Mouse (Mus musculus) cerebellum, postnatal 14 days (tissue): ENCODE results near the gene Dus3l.

Experiments used
- DNase-seq, 2 experiments: peaks; one replicate each; pipeline ENCODE4 v3.0.0; 2021; ENCODE audit warnings: mixed read lengths in 2 of 2

The Dus3l gene

DNA sequence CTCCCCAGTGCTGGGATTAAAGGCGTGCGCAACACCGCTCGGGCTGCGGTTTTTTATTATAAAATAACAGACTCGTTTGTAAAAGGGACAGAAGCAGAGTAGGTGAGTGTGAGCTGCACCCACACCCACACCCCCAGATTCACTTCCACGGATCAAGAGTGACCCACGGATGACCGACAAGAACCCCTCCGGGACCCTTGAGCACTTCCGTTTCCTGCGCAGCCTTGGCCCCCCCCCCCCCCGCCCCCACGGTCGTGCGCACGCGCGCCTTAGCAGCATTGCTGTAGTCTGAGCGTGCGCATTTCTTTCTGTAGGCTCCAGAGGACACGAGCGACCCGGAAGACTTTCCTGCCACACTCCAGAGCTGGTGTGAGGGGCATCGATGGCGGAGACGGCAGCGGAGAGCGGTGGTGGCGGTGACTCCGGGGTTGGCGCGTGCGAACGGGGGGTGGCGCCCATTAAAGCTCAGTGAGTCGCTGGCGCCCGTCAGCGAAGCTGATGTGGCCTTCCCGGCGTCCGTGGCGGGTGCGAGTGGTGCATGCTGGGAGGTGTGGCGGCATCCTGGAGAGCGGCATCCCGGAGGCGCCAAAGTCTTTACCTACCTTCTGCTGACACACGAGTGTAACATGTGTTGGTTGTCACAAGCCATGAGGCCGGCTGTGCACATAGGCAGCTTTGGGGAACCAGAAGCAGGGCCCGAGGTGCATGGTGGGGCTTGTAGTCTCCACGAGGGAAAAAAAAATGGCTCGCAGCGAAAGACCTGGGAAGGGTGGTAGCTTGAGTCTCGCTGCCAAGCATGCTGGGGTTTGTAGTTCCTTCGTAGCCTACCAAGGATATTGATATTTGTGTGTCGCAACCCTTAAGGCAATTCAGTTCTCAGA, at the start of gene Dus3l:
Gene Dus3l (plus strand): TSS at position 284 of the 881 bp plus-strand sequence.
- DNase-seq = peak; percentile 89 to 92

DNA sequence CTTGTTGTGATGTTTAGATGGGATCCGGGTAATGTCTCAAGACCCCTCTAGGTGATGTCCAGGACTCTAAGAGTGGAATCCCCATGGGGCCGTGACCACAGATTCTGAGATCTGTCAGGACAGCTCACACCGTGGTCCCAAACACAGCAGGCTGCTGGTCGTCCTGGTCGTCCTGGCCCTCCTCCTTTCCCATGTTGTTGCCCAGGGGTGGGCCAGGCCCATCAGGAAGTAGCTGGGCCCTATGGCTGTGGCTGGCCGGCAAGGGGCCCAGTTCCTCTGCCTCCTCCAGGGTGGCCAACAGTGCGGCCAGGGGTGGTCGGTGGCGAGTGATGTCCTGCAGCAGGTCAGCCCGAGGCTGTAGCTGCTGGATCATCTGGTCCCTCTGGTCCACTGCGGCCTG, 49.2 kb upstream of the Dus3l start:
- no peak for DNase-seq

DNA sequence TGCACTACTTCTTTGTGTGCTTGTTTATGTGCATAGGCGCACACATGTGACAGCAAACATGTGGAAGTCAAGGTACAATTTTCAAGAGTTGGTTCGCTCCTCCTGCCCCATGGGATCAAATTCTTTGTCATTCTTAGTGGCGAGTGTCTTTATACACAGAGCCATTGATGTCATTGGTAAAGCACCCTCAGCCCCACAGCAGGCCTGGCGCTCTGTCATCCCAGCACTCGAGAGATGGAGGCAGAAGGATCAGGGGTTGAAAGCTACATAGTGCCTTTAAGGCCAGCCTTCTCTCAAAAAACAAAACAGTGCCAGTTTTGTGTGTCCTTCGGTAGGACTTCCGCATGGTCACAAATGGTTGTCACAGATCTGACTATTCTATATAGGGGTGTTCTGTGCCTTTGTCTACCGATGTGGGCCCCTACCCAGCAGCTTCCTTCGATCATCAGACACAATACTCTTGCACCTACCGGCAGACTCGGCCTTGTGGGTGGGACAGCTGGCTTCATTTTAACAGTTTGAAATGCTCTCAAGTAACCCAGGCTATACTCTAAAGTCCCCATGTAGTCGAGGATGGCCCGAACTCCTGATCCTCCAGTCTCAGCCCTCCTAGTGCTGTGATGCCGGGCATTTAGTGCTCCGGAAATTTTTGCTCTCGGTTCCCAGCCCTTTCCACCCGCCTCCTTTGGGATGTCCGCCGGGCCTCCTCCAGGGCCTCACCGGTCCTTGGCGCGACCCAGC, 48.5 kb upstream of the Dus3l start:
- peak in 1 of 2 experiments; percentile 35 for DNase-seq

DNA sequence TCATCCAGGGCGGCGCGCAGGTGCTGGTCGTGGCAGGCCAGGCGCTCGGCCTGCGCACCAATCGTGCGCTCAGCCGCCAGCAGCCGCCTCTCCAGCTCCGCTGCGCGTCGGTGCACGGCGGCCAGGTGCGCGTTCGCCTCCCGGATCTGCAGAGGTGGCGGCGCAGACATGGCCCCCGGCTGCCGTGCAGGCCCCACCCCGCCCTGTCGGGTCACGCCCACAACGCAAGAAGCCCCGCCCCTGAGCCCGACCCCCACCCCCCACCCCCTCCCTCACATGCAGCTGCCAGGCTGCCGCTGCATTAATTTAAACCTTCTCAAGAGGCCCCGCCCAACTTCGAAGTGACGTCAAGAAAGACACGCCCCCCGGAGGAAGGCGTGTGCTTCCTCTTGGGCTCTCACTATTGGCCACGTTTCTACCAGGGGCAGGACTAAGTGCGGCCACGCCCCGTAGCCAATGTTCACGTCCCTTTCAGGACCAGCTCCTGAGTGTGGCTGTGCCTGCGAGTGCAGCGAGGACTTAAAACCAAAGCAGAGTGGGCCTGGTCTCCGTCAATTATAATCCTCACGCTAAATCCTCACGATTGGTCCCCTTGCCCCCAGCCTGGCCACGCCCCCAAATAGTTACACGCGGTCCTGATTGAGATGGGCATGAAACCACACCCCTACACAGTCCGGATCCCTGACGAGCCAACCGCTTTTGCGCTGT, 47.7 kb upstream of the Dus3l start:
- DNase-seq = peak; percentile 95 to 97

DNA sequence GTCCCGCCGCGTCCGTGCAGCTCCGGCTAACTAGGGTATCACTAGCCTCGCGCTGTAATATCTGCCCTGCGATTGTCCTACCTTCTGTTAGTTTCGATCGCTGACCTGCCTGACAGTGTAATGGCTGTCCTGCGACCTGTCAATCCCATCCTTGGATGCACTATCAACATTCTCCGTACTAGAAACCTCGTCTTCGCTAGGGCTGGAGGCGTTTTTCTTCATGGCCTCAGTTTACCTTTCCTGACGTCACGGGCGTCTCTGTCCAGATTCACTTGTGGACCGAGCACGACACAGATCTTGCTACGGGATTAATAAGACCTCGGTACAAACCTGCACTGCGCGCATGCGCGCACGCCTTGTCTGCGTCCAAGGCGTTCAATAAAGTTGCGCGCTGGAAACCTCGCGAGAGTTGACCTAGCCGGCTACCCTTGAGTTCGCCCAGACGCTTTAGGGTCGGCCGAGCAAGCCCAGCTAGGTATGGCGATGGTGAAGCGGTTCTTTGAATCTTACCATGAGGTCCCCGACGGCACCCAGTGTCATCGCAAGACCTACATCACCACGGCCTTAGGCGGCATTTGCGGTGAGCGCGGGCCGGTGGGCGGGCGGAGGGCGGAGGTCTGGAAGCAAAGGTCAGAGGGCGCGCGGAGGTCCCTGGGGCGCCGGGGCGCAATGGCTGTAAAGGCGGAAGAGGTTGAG, 47.0 kb upstream of the Dus3l start, which contains the start of the genes Ndufa11 and Vmac:
Gene Ndufa11 (plus strand): TSS at position 405 of the 696 bp plus-strand sequence.
Gene Vmac (minus strand): TSS at position 660 of the 696 bp plus-strand sequence.
- DNase-seq = peak; percentile 98

DNA sequence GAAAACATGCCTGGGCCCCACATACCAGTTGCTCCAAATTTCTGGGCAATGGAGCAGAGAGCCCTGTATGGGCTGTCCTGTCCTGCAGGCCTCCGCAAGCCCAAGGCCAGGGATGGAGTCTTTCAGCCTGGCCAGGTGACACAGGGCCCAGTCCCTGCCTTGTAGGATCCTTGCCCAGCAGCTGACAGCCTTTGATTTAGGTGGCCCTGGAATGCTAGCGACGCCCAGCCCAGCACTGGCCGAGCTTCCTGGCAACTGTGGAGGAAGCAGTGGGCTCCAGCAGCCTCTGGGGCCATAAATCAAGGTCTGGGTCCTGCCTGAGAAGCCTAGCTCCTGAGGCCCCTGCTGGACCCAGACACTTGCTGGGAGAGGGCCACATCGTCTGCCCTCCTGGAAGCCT, 42.1 kb upstream of the Dus3l start:
- DNase-seq = no peak

DNA sequence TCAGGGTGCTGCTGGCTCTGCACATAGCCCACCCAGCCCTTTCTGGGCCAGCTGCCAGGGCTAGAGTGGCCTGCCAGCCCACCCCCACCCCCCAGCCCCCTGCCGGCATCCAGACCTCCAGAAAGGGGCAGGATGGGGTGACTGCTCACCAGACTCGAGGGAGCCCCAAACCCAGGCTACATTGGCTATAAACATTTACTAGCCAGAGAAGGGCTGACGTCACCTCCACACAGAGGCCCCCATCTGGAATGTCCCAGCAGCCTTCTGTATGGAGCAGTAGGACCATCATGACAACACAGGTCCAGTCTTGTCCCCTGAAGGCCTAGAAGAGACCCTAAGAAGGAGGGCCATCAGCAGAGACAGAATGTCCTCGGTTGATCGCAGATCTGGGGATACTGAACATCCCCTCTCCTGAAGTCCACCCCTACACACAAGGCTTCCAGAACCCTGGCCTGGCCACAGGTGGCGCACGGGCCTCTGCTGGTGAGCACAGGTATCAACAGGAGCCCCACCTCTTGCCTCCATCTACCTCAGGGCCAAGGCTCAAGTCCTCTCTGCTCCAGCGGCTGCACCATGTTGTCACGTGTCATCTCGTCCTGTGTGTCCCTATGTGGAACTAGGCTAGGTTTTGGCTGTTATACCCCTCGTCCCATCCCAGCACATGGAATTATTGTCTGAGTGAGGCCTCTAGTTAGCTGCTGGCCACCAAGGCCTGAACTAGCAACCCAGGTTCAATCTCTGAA, 41.0 kb upstream of the Dus3l start:
- DNase-seq = no peak

DNA sequence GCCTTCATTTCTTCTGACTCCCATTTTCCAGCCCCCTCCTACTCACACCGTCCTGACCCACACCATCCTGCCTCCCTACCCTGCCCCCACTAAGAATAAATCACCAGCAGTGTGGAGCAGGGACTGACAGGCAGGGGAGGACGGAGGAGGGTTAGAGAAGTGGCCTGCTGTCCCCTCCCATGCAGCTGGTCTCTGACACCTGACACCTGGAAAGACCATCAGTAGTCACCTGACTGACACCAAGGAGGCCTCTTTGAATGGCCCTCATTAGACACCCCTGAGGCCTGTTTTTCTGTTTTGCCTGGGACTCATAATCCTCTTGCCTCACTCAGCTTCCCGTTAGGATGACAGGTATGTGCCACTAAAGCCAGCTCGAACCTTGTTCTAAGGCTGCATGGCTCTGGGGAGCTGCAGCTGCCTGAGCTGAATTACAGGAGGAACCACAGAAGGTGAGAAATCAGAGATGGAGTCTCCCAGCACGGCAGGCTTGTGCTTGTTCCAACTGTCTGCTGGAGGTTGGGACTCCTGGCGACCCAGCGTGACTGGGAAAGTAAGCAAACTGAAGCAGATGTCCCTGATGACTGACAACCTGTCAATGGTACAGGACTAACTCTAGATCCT, 37.4 kb upstream of the Dus3l start:
- peak in 1 of 2 experiments; percentile 8 for DNase-seq

DNA sequence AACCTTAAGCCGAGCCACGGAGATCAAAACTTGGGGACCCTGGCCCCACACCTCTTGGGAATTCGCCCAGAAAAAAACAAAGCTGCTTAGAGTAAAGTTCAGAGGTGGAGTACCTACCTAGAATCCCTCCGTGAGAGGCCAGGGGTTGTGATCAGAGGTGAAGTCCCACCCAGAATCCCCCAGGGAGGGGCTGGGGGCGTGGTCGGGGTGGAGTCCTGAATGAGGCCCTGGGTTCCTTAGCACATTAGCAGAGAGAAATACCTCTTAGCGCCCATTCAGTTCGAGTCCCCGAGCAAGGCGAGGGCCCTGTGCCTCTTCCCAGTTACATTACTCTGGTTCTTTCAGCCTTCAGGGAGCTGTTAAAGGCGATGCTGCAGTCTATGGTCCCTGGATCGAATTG, 36.9 kb upstream of the Dus3l start:
- DNase-seq = peak; percentile 15 to 30

DNA sequence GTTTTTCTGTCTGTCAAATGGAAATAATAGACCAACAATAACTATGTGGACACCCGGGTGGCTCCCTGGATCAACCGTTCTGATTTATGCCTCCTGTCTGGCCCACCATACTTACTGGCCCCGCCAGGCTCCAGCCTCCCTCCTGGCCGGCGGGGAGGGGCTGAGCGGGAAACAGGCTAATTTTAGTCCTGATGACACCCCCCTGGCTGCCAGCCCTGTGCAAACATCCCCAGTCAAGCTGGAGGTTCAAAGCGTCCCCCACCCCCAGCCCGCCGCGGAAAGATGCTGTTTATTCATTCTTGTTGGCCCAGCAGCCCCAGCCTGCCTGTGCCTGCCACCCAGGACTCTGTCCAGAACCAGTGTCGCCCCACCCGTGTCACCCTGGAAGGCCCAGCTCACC, 36.4 kb upstream of the Dus3l start:
- DNase-seq = peak in 1 of 2 experiments; percentile 23

DNA sequence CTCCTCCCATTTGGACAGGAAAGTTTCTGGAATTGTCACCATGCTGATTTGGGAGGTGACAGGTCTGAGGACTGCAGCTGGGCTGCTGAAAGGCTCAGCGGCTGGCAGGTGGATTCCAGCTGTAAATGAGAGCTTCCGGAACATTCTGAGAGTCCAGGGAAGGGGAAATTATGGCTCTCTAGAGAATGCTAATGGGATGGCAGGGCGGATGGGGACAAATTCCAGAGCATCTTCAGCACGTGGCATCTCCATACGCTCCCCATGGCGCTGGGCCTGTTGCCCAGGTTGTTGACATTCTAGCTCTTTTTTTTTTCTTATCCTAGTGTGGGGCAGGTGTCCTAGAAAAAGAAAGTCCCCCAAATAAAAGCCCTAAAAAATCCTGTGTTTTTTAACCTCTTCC, 35.4 kb upstream of the Dus3l start:
- peak; percentile 76 to 80 for DNase-seq

DNA sequence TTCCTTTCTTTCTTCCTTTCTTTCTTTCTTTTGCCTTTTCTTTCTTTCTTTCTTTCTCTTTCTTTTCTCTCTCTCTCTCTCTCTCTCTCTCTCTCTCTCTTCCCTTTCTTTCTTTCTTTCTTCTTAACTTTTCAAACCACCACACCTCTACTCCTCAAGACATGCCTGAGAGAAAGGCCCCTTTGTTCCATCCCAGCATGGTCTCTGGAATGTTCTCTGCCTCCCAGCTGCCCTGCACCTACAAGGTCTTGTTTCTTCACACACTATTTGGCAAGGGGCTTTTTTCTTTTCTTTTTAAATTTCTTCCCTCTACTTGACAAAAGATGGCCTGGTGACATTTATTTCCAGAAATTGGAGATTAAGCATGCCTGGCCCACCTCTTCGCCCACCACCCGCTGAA, 34.9 kb upstream of the Dus3l start:
- DNase-seq = no peak

DNA sequence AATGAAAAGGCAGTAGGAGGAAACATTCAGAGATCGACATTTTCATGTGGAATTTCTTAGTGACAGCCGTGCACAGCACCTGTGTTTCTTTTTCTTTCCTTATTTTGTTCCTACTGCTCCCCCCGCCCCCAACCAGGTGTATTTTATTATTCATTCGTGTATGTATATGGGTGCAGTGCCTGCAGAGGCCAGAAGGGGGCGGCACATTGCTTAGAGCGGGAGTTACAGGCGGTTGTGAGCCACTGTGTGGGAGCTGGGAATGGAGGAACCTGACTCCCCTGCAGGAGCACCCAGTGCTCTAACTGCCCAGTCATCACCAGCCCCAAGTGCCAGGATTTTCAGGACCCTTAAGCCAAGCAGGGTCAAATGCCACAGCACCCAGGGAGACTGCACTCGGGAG, 28.0 kb upstream of the Dus3l start:
- DNase-seq = no peak

DNA sequence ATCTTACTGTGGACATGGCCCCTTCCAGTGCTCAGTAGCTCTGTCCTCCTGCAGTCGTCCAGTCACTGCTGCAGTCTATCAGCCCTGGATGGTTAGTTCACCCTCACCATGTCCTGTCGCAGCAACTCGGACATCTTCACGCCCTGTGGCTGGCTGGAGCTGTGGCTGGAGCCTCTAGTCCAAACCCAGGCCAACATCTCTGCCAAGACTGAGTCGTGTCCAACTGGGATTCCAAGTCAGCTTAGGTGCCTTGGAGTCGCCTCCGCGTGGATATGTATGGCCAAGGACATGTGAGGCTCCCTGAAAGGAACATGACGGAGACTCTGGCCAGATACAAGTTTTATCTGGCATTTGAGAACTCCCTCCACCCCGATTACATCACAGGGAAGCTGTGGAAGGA, 26.3 kb upstream of the Dus3l start:
- no peak for DNase-seq

DNA sequence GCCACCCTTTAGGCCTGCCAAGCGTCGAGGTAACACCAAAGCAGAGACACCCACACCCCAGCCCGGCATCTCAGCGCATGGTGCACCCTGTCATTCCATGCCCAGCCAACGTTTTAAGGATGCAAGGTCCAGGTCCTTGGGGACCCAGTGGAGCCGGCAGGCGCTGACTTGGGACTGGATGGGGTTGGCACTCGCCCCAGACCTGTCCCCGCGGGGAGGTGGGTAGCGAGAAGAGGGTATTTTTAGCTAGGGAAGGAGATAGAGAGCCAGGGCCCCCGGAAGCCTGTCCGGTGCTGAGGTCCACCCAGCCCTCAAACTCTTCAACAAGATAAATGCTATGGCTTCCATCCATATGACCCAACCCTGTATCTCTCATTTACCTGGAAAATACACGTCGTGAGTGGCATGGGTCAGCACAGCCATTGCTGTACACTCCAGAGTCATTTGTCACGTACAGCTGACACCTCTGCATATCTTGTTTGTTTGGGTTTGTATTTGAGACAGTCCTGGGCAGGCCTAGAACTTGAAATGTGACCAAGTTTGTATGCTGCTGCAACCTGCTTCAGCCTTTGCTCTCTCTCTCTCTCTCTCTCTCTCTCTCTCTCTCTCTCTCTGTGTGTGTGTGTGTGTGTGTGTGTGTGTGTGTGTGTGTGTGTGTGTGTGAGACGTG, 24.3 kb upstream of the Dus3l start:
- DNase-seq = no peak

DNA sequence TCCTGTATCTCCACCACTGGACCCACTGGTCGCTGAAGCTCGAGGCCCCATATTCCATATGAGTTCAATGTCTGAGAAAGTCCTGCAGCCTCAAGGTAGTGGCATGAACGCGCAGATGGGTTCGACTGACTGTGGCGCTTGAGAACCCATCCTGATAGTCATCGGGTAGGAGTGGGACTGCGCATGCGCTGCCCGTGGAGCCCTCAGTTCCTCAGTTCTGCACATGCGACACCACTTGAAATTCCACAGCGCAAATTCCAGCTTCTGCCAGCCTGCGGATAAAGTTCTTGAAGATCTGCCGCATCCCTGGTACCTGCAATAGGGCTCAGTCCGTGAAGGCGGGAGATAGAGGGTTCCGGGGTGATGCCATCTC, 23.8 kb upstream of the Dus3l start:
- DNase-seq = no peak

DNA sequence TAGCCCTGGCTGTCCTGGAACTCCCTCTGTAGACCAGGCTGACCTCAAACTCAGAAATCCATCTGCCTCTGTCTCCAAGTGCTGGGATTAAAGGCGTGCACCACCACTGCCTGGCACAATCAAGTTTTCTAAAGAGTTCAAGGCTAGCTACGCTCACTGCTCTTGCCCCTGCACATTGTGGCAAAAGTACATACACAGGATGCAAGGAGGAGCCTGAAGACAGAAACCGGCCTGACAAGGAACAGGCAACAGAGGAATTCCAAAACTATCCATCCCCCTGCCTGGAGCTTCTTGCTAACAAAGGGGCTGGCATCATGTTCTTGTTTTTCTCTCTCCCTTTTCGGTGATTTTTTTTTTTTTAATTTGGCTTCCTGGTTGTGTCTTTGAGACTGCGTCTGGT, 20.4 kb upstream of the Dus3l start:
- no peak for DNase-seq

DNA sequence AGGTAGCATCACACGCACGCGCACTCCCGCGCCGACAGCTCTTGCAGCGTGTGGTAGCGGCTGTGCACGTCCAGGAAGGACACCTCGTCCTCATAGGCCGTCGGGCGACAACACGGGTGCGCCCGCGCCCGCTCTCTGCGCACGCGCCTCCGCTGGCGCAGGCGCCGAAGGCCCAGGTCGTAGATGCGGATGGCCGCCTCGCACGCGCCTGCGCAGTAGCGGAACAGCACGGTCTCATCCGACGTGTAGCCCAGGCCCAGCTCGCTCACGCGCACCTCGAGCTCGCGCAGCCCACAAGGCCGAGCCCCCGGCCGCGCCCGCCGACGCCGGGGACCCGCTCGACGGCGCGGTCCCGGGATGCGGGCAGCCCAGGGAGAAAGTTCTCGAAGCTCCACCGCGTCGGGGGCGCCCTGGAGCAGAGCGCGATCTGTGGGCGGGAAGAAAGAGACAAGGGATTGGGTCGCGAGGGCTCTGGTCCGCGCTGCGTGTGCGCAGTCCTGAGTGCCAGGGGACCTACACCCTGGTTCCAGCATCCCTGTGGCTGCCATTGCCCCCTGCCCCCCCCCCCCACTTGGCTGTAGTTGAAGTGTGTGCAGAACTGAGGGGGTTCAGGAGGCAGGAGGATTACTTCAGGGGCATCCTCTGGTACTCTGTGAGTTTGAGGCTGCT, 13.0 kb upstream of the Dus3l start:
- no peak for DNase-seq

DNA sequence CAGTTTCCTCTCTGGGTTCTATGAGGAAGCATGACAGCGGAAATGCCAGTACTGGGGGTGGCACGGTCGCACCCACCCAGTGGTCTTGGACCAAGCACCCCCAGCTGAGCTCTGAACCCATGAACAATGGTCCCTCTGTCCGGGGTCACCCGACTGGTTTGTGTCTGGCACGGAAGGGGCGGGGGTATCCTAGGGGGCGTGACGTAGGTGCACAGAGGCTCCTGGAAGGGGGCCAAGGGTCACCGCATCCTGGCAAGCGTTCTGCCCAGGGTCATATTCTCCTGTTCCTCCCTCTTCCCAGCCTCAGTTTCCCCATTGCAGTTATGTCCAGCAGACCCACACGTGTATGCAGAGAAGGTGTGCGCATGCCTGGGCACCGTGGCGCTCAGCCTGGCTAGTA, 11.1 kb upstream of the Dus3l start:
- no peak for DNase-seq
